Mouse (Mus musculus): ENCODE results near the gene 1700012P22Rik.

Gene 1700012P22Rik

DNA sequence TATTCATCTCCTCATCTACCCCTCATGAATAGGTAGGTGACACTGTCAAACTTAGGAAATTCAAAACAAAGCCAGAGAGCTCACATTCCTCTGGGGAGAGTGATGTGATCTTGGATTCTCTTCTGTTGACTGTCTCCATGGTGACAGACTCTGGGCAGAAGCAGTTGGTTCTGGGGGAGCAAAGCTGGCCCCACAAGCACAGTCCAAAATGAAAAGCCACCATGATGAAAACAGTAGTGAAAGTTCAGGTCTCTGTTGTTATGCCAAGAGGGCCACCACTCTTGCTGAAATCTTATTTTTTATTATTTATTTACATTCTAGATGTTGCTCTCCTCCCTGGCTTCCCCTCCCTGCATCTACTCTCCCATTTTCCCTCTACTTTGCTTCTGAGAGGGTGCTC lies at the start of gene 1700012P22Rik:
Gene 1700012P22Rik, minus strand, starts transcription at position 101 of the 400 bp plus-strand sequence.
- DNase-seq (ENCODE audit: low read depth in 1 of 2, low spot score in 2 of 2) = no peak

DNA sequence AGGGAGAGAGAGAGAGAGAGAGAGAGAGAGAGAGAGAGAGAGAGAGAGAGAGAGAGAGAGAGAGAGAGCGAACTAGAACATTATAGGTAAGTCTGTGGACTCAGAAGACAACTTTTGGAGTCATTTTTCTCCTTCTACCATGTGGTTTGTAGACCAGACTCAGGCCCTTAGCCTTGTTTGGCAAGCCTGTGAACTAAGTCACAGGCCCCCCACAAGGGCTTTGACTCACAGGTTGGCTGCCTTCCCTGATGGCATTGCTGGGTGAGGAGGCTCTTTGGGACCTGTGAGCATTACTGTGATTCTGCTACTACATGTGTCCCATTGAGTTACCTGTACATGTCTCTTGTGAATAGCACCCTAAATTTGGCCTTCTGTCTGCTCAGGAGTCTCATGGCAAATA lies 29.5 kb upstream of the 1700012P22Rik start:
- no peak for DNase-seq (ENCODE audit: low read depth in 1 of 2, low spot score in 2 of 2)

DNA sequence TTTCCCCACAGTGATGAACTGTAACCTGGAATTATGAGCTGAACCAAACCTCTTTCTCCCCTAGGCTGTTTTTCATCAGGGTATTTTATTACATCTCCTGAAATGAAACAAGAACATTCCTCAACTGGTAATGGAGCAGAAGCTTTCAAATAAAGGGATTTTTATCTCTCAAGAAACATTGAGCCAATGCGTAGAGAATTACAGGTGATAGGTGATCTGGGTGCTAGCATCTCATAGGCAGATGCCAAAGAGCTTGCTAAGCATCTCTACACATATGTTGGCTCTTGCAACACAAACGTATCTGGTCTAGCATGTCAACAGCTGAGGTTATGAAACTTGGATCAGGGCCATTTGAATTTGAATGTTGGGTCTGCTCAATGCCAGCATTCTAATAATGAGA lies 26.6 kb upstream of the 1700012P22Rik start:
- no peak for DNase-seq (ENCODE audit: low read depth in 1 of 2, low spot score in 2 of 2)

- no peak for DNase-seq (ENCODE audit: low read depth in 1 of 2, low spot score in 2 of 2)
Observed at GRCm38 (mm10) chr4:144463656-144464055, 25.1 kb upstream of the 1700012P22Rik start, which contains the start of gene Aadacl3. Gene Aadacl3 (minus strand): TSS chr4:144463756.

DNA sequence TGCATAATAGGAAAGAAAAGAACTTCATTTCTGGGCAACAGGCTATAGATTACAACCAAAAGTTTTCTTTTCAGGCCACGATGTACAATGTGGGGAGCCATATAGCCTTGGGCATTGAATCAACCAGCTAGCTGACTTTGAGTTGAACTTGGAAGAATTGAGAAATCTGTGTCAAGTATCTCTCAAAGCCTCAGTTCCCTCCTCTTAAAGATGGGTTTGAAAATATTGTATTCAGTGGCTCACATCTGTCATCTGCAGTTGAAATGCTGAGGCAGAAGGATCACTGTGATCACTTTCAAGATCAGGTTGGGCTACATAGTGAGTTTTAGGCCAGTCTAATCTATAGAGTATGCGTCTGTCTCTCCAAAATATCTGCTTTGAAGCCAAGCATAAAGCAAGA lies 14.6 kb upstream of the 1700012P22Rik start, which contains the start of gene Gm9944:
Gene Gm9944, minus strand, starts transcription at position 101 of the 400 bp plus-strand sequence.
- DNase-seq (ENCODE audit: low read depth in 1 of 2, low spot score in 2 of 2) = no peak

- DNase-seq (ENCODE audit: low read depth in 1 of 2, low spot score in 2 of 2) = no peak
Observed at GRCm38 (mm10) chr4:144448546-144448945, 10.0 kb upstream of the 1700012P22Rik start.

- no peak for DNase-seq (ENCODE audit: low read depth in 1 of 2, low spot score in 2 of 2)
Observed at GRCm38 (mm10) chr4:144441582-144441981, 3.0 kb upstream of the 1700012P22Rik start.

GRCm38 (mm10) chr4:144441095-144441494 lies 2.5 kb upstream of the 1700012P22Rik start:
- DNase-seq (ENCODE audit: low read depth in 1 of 2, low spot score in 2 of 2) = no peak

DNA sequence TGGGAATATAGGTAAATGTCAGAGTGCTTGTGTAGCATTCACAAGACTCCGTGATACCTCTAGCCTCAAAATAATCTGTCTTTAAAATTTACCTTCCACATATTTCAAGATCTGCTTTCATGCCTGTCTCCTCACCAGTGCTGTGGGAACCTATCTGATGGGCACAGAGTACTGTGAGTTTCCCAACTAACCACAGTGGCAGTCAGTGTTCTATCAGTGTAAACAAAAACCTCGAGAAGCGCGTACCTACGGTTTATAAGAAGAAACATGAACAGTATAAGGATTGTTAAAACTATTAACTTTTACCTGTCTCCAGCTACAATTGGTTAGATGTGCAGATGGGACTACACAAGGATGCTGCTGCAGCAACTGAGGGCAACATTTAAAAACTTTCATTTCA lies 5.4 kb downstream of the 1700012P22Rik start:
- no peak for DNase-seq (ENCODE audit: low read depth in 1 of 2, low spot score in 2 of 2)

DNA sequence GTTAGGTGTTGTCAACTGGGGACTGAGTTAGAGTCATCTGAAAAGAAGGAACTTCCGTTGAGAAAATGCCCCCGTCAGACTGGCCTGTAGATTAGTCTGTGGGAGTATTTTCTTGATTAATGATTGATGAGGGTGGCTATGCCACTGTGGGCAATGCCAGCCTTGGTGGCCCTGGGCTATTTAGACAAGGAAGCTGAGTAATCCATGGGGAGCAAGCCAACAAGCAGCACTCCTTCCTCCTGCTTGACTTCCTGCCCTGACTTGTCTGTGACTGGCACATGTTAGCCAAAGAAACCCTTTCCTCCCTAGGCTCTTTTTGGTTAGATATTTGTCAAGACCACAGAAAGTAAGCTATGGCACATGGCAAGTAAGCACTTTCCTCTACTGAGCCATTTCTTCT lies 7.8 kb downstream of the 1700012P22Rik start:
- no peak for DNase-seq (ENCODE audit: low read depth in 1 of 2, low spot score in 2 of 2)

DNA sequence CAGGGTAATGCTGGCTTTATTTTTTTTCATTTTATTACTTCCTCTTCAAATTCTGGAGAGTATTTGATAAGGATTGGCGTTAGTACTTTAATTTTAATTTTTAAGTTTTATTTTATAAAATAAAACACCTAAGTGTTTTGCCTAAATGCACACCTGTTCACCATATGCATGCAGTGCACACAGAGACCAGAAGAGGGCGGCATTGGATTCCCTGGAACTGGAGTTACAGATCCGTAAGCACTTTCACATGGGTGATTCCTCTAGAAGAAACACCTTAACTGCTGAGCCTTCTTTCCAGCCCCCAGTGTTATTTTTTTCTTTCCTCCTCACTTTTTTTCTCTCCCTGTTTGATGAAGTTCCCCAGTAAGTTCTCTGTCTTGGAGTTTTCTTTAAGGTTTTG lies 9.7 kb downstream of the 1700012P22Rik start:
- DNase-seq (ENCODE audit: low read depth in 1 of 2, low spot score in 2 of 2) = no peak

- DNase-seq (ENCODE audit: low read depth in 1 of 2, low spot score in 2 of 2) = no peak
Observed at GRCm38 (mm10) chr4:144424590-144424989, 14.0 kb downstream of the 1700012P22Rik start.

- DNase-seq (ENCODE audit: low read depth in 1 of 2, low spot score in 2 of 2) = no peak
Observed at GRCm38 (mm10) chr4:144420644-144421043, 17.9 kb downstream of the 1700012P22Rik start.

- DNase-seq (ENCODE audit: low read depth in 1 of 2, low spot score in 2 of 2) = no peak
Observed at GRCm38 (mm10) chr4:144408290-144408689, 30.3 kb downstream of the 1700012P22Rik start, which contains the start of gene Pramef12. Gene Pramef12 (minus strand): TSS chr4:144408464.

DNA sequence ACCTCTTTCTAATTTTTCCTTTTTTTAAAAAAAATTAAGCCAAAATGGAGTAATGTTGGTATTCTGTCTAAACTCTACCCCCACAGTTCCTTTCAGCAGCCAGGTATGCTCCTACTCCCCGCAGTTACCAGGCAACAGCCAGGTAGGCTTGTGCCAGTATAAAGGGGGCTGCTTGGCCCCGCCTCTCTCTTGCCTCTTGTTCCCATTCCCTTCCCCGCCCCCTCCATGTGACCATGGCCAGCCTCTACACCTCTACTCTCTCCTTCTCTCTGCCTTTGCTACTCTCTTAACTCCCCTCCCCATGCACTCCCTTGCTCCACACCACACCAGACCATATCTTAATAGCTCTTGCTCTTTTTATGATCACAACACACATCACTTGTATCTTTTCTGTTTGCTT lies 32.3 kb downstream of the 1700012P22Rik start:
- no peak for DNase-seq (ENCODE audit: low read depth in 1 of 2, low spot score in 2 of 2)

GRCm38 (mm10) chr4:144404456-144405086 lies 34.0 kb downstream of the 1700012P22Rik start:
- DNase-seq (ENCODE audit: low read depth in 1 of 2, low spot score in 2 of 2) = no peak

- DNase-seq (ENCODE audit: low read depth in 1 of 2, low spot score in 2 of 2) = no peak
Observed at GRCm38 (mm10) chr4:144402712-144403111, 35.9 kb downstream of the 1700012P22Rik start.

GRCm38 (mm10) chr4:144396316-144396715 lies 42.3 kb downstream of the 1700012P22Rik start:
- DNase-seq (ENCODE audit: low read depth in 1 of 2, low spot score in 2 of 2) = no peak

- DNase-seq (ENCODE audit: low read depth in 1 of 2, low spot score in 2 of 2) = no peak
Observed at GRCm38 (mm10) chr4:144377911-144378310, 60.7 kb downstream of the 1700012P22Rik start, which contains the start of gene Pramef20. Gene Pramef20 (minus strand): TSS chr4:144377933.
